Mouse (Mus musculus): ENCODE data around the gene Fars2. TPM values are rescaled to one million over a fixed set of nuclear protein-coding genes. Genes with fewer than 3 reads are reported as not detected.

The Fars2 gene
- polyA plus RNA-seq, 1 experiment from 2014 or later, result 32.2 TPM

DNA sequence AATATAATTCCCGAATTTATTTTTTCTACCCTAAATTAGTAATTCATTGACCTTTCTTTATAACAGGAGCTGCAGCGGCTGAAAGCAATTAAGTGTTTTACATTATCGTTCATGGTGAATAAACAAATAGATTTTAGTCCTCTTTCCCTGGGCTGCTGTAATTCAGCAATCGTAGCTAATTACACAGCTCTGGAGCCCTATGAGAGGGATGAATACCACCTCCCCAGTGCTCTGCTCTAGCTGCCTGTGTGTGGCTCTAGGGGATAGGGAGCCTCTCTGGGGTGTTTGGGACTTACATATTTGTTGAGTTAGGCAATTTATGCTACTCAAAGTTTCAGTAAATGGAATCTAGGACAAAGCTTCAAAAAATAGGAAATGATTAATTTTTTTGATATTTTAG is 190.2 kb downstream of the Fars2 start:
- H3K27ac ChIP-seq (ENCODE audit: low read length), result no peak overlapping the region
- H3K36me3 ChIP-seq (ENCODE audit: control insufficient read depth, insufficient read depth), result no peaks in the 10 kb centered on the region
- H3K9me3 ChIP-seq (ENCODE audit: control insufficient read depth, low read length), result no peaks in the 10 kb centered on the region
- ATAC-seq, result peak; percentile 65; the same call in 1 of the 2 replicates
- H3K4me1 ChIP-seq (replicated peaks; ENCODE audit: control insufficient read depth, insufficient read depth, low read length), result peaks cover 5% of the 10 kb centered on the region; the same call in 1 of the 2 replicates
- H3K4me3 ChIP-seq (replicated peaks; ENCODE audit: low read length), result no peak overlapping the region
- no peak overlapping the region for H3K9ac ChIP-seq (replicated peaks; ENCODE audit: low read depth, low read length)
- H3K27me3 ChIP-seq (replicated peaks; ENCODE audit: control insufficient read depth, insufficient read depth, low read length), result no peaks in the 10 kb centered on the region
- no peak overlapping the region for H3K4me2 ChIP-seq (ENCODE audit: low read length)
- WGBS, result 16% methylated on average over 4 of the region's 4 CpGs

DNA sequence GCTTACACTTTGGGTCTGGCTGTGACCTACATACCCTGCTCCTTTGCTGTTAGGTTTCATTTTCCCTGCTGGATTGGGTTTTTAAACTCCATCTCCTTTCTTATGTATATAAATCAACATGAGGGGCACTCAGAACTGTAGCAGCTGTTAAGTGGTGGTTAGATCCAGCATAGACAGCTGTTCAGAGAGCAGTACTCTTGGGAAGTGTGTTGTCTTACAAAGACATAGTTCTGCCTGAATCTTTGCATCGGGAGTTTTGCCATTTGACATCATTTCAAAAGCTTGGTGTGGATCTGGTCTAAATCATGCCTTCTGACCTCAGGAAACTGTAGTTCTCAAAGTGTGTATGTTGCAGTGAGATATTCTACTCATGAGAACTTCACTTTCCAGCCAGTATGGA is 191.9 kb downstream of the Fars2 start:
- H3K36me3 ChIP-seq (ENCODE audit: control insufficient read depth, insufficient read depth), result no peaks in the 10 kb centered on the region
- H3K4me3 ChIP-seq (replicated peaks; ENCODE audit: low read length), result no peak overlapping the region
- no peaks in the 10 kb centered on the region for H3K27me3 ChIP-seq (replicated peaks; ENCODE audit: control insufficient read depth, insufficient read depth, low read length)
- peaks cover 5% of the 10 kb centered on the region; the same call in 1 of the 2 replicates for H3K4me1 ChIP-seq (replicated peaks; ENCODE audit: control insufficient read depth, insufficient read depth, low read length)
- WGBS, result 86% methylated on average over 1 of the region's 1 CpGs
- ATAC-seq, result no peak
- no peak overlapping the region for H3K9ac ChIP-seq (replicated peaks; ENCODE audit: low read depth, low read length)
- H3K4me2 ChIP-seq (ENCODE audit: low read length), result no peak overlapping the region
- H3K9me3 ChIP-seq (ENCODE audit: control insufficient read depth, low read length), result no peaks in the 10 kb centered on the region
- no peak overlapping the region for H3K27ac ChIP-seq (ENCODE audit: low read length)

DNA sequence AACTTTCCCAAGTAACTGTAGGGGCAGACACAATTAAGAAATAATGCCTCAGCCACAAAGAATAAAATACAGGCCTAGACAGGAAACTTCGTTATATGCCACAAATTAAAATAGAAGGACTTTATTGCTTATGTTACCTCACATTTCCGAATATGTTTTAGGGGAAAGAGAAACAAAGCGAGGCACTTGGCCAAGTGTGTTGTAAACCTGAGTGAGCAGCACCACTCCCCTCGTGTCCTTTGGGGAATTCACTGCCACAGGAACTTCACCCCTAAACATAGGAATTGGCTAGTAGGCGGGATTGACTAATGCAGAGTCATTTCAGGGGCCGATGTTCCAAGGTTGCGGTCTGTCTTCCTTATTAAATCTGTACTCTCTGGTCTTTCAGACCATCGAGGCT is 197.0 kb downstream of the Fars2 start:
- ATAC-seq, result no peak
- whole genome bisulfite sequencing, result 61% methylated on average over 8 of the region's 8 CpGs
- Histone ChIP-seq H3K27ac (ENCODE audit: low read length) (no peak overlapping the region), H3K36me3 (ENCODE audit: control insufficient read depth, insufficient read depth) (no peaks in the 10 kb centered on the region), H3K4me3 (replicated peaks; ENCODE audit: low read length) (no peak overlapping the region), H3K27me3 (replicated peaks; ENCODE audit: control insufficient read depth, insufficient read depth, low read length) (no peaks in the 10 kb centered on the region), H3K4me2 (ENCODE audit: low read length) (no peak overlapping the region), H3K9me3 (ENCODE audit: control insufficient read depth, low read length) (no peaks in the 10 kb centered on the region), H3K4me1 (replicated peaks; ENCODE audit: control insufficient read depth, insufficient read depth, low read length) (peaks cover 8% of the 10 kb centered on the region), H3K9ac (replicated peaks; ENCODE audit: low read depth, low read length) (no peak overlapping the region)

GRCm38 (mm10) chr13:36314860-36315800 is 197.9 kb downstream of the Fars2 start:
- Histone ChIP-seq H3K4me3 (replicated peaks; ENCODE audit: low read length) (no peak overlapping the region), H3K27me3 (replicated peaks; ENCODE audit: control insufficient read depth, insufficient read depth, low read length) (no peaks in the 10 kb centered on the region), H3K9ac (replicated peaks; ENCODE audit: low read depth, low read length) (no peak overlapping the region), H3K36me3 (ENCODE audit: control insufficient read depth, insufficient read depth) (no peaks in the 10 kb centered on the region), H3K27ac (ENCODE audit: low read length) (no peak overlapping the region), H3K4me2 (ENCODE audit: low read length) (no peak overlapping the region), H3K9me3 (ENCODE audit: control insufficient read depth, low read length) (no peaks in the 10 kb centered on the region), H3K4me1 (replicated peaks; ENCODE audit: control insufficient read depth, insufficient read depth, low read length) (peaks cover 8% of the 10 kb centered on the region)
- no peak for ATAC-seq
- WGBS, result 86% methylated on average over 10 of the region's 10 CpGs

DNA sequence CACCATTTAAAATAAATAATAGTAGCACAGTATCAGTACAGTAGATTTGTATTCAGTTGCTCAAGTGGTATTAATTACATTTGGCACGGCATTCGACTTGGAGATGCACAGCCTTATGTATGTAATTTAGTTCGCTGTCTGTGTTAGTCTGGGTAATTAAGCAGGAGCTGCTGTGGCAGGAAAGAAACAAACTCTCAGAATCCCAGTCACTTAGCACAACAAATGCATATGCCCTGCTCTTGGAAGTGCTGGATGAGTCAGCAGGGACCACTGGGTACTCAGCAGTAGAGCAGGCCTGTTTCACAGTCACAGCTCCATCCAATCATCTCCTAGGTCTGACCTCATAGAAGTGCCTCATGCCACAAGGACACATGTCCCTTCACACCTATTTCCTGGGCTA is 200.6 kb downstream of the Fars2 start:
- Histone ChIP-seq H3K9me3 (ENCODE audit: control insufficient read depth, low read length) (no peaks in the 10 kb centered on the region), H3K4me1 (replicated peaks; ENCODE audit: control insufficient read depth, insufficient read depth, low read length) (peaks cover 8% of the 10 kb centered on the region), H3K36me3 (ENCODE audit: control insufficient read depth, insufficient read depth) (no peaks in the 10 kb centered on the region), H3K4me2 (ENCODE audit: low read length) (no peak overlapping the region), H3K27me3 (replicated peaks; ENCODE audit: control insufficient read depth, insufficient read depth, low read length) (no peaks in the 10 kb centered on the region), H3K9ac (replicated peaks; ENCODE audit: low read depth, low read length) (no peak overlapping the region), H3K4me3 (replicated peaks; ENCODE audit: low read length) (no peak overlapping the region), H3K27ac (ENCODE audit: low read length) (no peak overlapping the region)
- peak; percentile 86 for ATAC-seq
- 20% methylated on average over 3 of the region's 3 CpGs for WGBS

GRCm38 (mm10) chr13:36324624-36325023 is 207.4 kb downstream of the Fars2 start:
- Histone ChIP-seq H3K4me3 (replicated peaks; ENCODE audit: low read length) (no peak overlapping the region), H3K4me1 (replicated peaks; ENCODE audit: control insufficient read depth, insufficient read depth, low read length) (no peaks in the 10 kb centered on the region), H3K9me3 (ENCODE audit: control insufficient read depth, low read length) (no peaks in the 10 kb centered on the region), H3K27me3 (replicated peaks; ENCODE audit: control insufficient read depth, insufficient read depth, low read length) (no peaks in the 10 kb centered on the region), H3K4me2 (ENCODE audit: low read length) (no peak overlapping the region), H3K9ac (replicated peaks; ENCODE audit: low read depth, low read length) (no peak overlapping the region), H3K27ac (ENCODE audit: low read length) (no peak overlapping the region), H3K36me3 (ENCODE audit: control insufficient read depth, insufficient read depth) (no peaks in the 10 kb centered on the region)
- no peak for ATAC-seq
- 94% methylated on average over 2 of the region's 2 CpGs for WGBS

DNA sequence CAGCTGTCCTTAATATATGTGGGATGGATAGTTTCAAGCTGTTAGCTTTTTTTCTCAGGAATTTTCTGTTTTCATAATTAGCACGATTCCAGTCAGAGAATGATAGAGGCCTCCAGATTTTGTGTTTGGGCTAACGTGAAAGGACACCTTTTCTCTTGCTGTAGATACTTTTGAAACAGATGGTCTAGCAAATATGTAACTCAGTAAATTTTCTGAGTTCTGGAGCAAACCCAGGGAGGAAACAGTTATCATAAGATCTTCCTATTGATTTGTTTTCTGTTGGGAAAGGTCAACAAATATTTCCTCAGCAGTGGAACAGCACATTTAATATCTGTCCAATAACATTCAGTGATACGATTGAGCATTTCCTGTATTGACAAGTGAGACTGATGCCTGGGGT is 209.3 kb downstream of the Fars2 start:
- no peak for ATAC-seq
- Histone ChIP-seq H3K9me3 (ENCODE audit: control insufficient read depth, low read length) (no peaks in the 10 kb centered on the region), H3K4me2 (ENCODE audit: low read length) (no peak overlapping the region), H3K9ac (replicated peaks; ENCODE audit: low read depth, low read length) (no peak overlapping the region), H3K27ac (ENCODE audit: low read length) (no peak overlapping the region), H3K4me1 (replicated peaks; ENCODE audit: control insufficient read depth, insufficient read depth, low read length) (no peaks in the 10 kb centered on the region), H3K27me3 (replicated peaks; ENCODE audit: control insufficient read depth, insufficient read depth, low read length) (no peaks in the 10 kb centered on the region), H3K4me3 (replicated peaks; ENCODE audit: low read length) (no peak overlapping the region), H3K36me3 (ENCODE audit: control insufficient read depth, insufficient read depth) (no peaks in the 10 kb centered on the region)
- 62% methylated on average over 3 of the region's 3 CpGs for WGBS

GRCm38 (mm10) chr13:36329871-36330270 is 212.7 kb downstream of the Fars2 start:
- Histone ChIP-seq H3K27me3 (replicated peaks; ENCODE audit: control insufficient read depth, insufficient read depth, low read length) (no peaks in the 10 kb centered on the region), H3K4me1 (replicated peaks; ENCODE audit: control insufficient read depth, insufficient read depth, low read length) (no peaks in the 10 kb centered on the region), H3K27ac (ENCODE audit: low read length) (no peak overlapping the region), H3K4me2 (ENCODE audit: low read length) (no peak overlapping the region), H3K36me3 (ENCODE audit: control insufficient read depth, insufficient read depth) (no peaks in the 10 kb centered on the region), H3K9me3 (ENCODE audit: control insufficient read depth, low read length) (no peaks in the 10 kb centered on the region), H3K4me3 (replicated peaks; ENCODE audit: low read length) (no peak overlapping the region), H3K9ac (replicated peaks; ENCODE audit: low read depth, low read length) (no peak overlapping the region)
- 91% methylated on average over 2 of the region's 2 CpGs for WGBS
- ATAC-seq, result no peak

DNA sequence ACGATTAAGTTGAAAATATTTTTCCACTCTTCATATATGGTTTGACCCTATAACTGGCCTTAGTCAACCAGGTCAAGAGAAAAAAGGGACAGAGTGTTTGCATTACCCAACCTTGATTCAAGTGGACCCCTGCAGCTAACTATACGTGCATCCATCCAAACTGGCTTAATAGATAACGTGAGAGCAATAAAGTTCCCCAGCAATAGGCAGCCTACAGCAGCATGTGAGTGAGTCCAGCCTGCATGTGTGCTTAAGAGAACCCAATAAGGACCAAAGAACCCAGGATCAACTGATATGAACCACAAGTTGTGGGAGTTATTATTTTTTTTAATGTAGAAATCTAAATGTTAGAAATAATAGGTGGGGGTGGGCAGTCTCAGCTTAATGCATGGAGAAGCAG is 213.3 kb downstream of the Fars2 start:
- H3K9me3 ChIP-seq (ENCODE audit: control insufficient read depth, low read length), result no peaks in the 10 kb centered on the region
- 80% methylated on average over 3 of the region's 3 CpGs for WGBS
- H3K27me3 ChIP-seq (replicated peaks; ENCODE audit: control insufficient read depth, insufficient read depth, low read length), result no peaks in the 10 kb centered on the region
- no peaks in the 10 kb centered on the region for H3K4me1 ChIP-seq (replicated peaks; ENCODE audit: control insufficient read depth, insufficient read depth, low read length)
- H3K27ac ChIP-seq (ENCODE audit: low read length), result no peak overlapping the region
- no peaks in the 10 kb centered on the region for H3K36me3 ChIP-seq (ENCODE audit: control insufficient read depth, insufficient read depth)
- ATAC-seq, result no peak
- no peak overlapping the region for H3K4me2 ChIP-seq (ENCODE audit: low read length)
- no peak overlapping the region for H3K9ac ChIP-seq (replicated peaks; ENCODE audit: low read depth, low read length)
- H3K4me3 ChIP-seq (replicated peaks; ENCODE audit: low read length), result no peak overlapping the region

Measured in forebrain, embryonic 16.5 days (tissue).